Mouse (Mus musculus): Measurements from ENCODE around the gene Tlx2.

DNA sequence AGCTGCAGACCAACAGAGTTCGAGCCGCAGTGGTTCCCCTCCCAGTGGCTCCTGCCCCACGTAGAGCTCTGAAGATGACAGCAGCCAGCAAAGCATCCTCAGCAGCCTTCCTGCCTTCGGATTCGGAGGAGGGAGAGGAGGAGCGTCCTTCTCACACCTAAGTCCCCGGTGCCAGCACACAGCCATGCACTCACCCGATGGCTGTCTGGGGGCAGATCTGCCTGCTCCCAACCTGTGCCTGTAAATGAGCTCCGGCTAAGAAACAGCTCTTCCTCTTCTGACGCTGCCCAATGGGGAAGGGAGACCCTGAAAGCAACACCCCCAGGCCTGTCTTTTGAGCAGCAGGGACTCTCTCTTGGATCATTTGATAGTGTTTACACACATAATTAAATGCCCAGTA is 40.3 kb downstream of the Tlx2 start:
- no peak for TF ChIP-seq POLR2A (IDR thresholded peaks at IDR 0.05; ENCODE audit: low read depth, low read length)
- TF ChIP-seq CTCF (conservative IDR thresholded peaks at IDR 0.05; ENCODE audit: insufficient read depth, insufficient read length, low read depth, low read length), result no peak
